Mouse (Mus musculus) olfactory bulb, adult 2 months (tissue): ENCODE data around the gene Slc9a8.

ENCODE experiments used
- CTCF ChIP-seq: fragments of 200-500 bp; IDR thresholded peaks from 2 replicates; pipeline ENCODE4 v1.5.1; 2012; ENCODE audit warnings: low read depth, mild to moderate bottlenecking, low read length, moderate library complexity; ENCODE audit not compliant: insufficient read depth
- POLR2A ChIP-seq: fragments of 200-500 bp; IDR thresholded peaks from 2 replicates; pipeline ENCODE4 v1.6.1; 2012; ENCODE audit warnings: mild to moderate bottlenecking, low read depth, low read length, moderate library complexity; ENCODE audit not compliant: insufficient read depth

DNA sequence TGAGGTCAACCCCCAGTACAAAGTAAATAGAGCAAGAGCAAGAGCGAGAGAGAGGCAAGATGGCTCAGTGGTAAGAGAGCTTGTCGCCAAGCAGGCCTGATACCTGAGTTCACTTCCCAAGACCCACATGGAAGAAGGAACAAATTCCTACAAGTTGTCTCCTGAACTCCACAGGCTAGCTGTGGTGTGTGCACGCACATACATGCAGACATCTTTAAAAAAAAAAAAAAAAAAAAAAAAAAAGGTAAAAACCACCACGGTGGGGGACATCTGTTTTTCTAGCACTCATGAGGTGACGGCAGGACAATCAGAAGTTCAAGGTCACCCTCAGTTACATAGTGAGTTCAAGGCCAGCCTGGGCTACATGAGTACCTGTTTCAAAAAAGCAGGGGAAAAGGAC is 45.8 kb upstream of the Slc9a8 start:
- TF ChIP-seq CTCF (no peak), POLR2A (no peak)
